Mouse (Mus musculus) bone marrow macrophage, adult 2 months (primary cell): ENCODE measurements around the gene 1700013G24Rik. TPM values are rescaled to one million over a fixed set of nuclear protein-coding genes. Genes with fewer than 3 reads are reported as not detected.

ENCODE experiments used
- H3K27ac ChIP-seq: 2 replicates; pipeline ENCODE4 v1.5.1; 2012; ENCODE audit warnings: low read depth, low read length; ENCODE audit not compliant: insufficient read depth
- H3K4me1 ChIP-seq: 2 replicates; pipeline ENCODE4 v1.6.1; 2012; ENCODE audit warnings: low read length; ENCODE audit not compliant: control insufficient read depth, insufficient read depth
- H3K4me3 ChIP-seq: 2 replicates; pipeline ENCODE4 v1.5.1; 2012; ENCODE audit warnings: mild to moderate bottlenecking, low read length, moderate library complexity; ENCODE audit not compliant: insufficient read depth
- CTCF ChIP-seq: IDR thresholded peaks from 2 replicates; pipeline ENCODE4 v1.5.1; 2012; ENCODE audit warnings: low read depth, mild to moderate bottlenecking, low read length, moderate library complexity
- POLR2A ChIP-seq: IDR thresholded peaks from 2 replicates; pipeline ENCODE4 v1.6.1; 2012; ENCODE audit warnings: mild to moderate bottlenecking, low read depth, low read length, borderline replicate concordance
- polyA plus RNA-seq: library from polyadenylated mRNA; stranded (reverse); fragments of >200 nt; gene quantifications from 2 replicates; pipeline ENCODE4 v1.2.4, GENCODE M21; 2012; ENCODE audit not compliant: missing spikeins, insufficient read depth, insufficient read length

1700013G24Rik gene
- polyA plus RNA-seq, 1 experiment: not detected

DNA sequence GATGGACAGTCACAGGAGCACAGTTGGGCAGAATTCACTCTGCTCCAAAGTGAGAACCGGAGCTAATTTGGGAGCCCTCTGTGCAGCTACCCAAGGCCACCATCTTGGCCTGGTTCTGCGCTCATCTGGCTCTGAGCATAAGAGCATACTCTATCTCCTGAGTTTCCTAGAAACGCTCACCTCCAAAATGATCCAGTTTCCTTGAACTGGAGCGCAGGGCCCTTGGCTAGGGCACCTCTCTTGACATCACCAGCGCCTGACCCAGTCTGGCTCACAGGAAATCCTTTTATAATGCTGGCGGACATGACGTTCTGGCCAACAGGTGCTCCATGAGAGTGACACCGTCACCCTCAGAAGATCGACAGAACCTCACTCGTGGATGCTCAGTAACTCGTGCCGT, 3.5 kb downstream of the 1700013G24Rik start:
- Histone ChIP-seq H3K27ac (no peak overlapping the region), H3K4me1 (0 out of 2 replicates have a peak, but pooled peaks cover 3% of the 10 kb centered on the region), H3K4me3 (no peak overlapping the region)
- TF ChIP-seq CTCF (no peak), POLR2A (no peak)

DNA sequence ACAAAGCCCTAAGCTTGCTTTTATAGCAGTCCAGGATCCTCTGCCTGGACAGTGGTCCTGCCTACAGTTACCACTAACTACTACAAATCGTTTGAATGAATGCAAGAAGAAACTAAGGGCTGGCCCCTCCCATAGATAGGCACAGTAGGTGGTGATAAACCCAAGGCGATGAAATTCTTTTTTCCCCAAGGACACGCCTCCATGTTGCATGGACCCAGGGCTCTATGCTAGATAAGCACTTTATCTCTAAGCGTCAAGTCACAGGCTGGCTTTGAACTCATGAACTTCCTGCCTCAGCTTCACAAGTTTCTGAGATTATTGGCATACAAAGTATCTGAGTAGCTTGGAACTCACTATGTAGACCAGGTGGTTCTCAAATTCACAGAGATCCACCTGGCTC, 4.2 kb downstream of the 1700013G24Rik start:
- H3K27ac ChIP-seq: no peak overlapping the region
- H3K4me3 ChIP-seq: no peak overlapping the region
- TF ChIP-seq CTCF (no peak), POLR2A (no peak)
- 0 out of 2 replicates have a peak, but pooled peaks cover 3% of the 10 kb centered on the region for H3K4me1 ChIP-seq

DNA sequence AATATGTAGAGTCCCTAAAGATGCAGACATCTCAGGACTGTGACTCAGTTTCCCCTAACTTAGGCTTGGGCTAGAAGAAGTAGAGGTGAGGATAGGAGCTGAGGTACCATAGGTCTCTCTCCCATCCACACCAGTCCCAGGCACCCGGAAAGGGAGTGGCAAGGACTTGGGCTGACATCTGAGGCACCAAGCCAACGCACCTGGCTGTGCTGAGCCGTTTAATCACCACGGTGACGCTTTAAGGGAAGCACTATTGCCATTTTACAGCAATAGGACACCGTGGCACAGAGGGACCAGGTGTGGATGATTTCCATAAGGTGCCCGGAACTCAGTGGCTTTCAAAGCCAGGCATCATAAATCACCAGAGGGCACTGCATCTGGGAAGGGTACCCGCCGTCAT, 5.2 kb downstream of the 1700013G24Rik start:
- no peak for TF ChIP-seq POLR2A
- TF ChIP-seq CTCF: no peak
- Histone ChIP-seq H3K4me3 (no peak overlapping the region), H3K27ac (no peak overlapping the region), H3K4me1 (0 out of 2 replicates have a peak, but pooled peaks cover 3% of the 10 kb centered on the region)

DNA sequence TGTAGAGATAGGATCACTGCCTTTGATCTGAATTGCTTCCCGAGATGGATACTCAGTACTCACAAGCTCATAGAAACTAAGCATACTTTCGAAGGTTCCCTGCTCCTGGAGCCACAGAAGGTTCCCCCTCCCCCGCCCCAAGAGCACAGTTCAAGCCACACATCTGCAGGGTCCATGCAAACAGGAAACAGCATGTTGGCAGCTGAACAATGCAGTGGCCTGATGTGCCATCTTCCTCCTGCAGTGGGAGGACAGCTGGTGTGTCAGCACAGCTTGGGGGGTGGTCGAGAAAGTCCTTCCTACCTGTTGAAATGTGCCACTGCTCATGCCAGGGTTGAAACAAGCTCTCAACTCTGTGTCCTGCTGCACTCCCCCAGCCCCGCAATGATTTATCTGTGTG, 5.8 kb downstream of the 1700013G24Rik start:
- Histone ChIP-seq H3K4me3 (no peak overlapping the region), H3K27ac (no peak overlapping the region), H3K4me1 (0 out of 2 replicates have a peak, but pooled peaks cover 3% of the 10 kb centered on the region)
- TF ChIP-seq CTCF (no peak), POLR2A (no peak)

DNA sequence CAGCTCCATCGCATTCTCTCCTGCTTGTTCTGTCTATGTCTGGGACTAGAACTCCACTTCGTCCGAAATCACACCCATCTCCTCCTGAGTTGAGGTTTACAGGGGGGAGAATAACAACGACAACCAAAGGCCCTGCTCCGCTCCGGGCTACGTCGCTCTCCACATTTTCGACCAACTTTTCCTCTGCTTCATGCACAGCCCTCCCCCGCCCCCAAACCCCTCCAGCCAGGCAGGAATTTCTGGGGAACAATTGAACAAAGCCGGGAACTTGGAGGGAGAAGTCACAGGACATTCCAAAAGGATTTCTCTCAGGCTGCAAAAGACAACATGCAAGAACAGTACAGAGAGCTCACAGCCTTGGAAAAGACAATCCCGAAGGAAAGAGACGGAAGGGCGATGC, 7.6 kb downstream of the 1700013G24Rik start:
- no peak for TF ChIP-seq CTCF
- no peak for TF ChIP-seq POLR2A
- no peak overlapping the region for H3K27ac ChIP-seq

DNA sequence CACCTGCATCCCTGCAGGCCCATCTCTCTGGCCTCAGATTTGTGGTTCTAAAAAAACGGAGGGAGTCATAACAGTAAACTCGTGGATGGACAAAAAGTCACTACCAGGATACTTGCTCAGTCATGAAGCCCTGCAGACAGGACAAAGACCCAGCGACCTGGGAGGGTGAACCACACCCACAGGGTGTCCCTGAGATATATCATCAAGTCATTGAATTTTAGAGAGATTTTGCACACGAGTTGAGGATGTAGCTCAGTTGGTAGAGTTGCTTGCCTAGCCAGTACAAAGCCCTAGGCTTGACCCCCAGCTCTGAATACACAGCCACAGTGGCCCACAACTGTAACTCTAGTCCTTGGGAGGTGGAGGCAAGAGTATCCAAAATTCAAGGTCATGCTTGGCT, 8.1 kb downstream of the 1700013G24Rik start:
- Histone ChIP-seq H3K4me1 (peaks cover 12% of the 10 kb centered on the region), H3K27ac (no peak overlapping the region), H3K4me3 (no peak overlapping the region)
- no peak for TF ChIP-seq CTCF
- TF ChIP-seq POLR2A: no peak

More for the DNA sequence above, 7.6 kb downstream of the 1700013G24Rik start:
- no peak overlapping the region for H3K4me3 ChIP-seq
- H3K4me1 ChIP-seq: peaks cover 12% of the 10 kb centered on the region

DNA sequence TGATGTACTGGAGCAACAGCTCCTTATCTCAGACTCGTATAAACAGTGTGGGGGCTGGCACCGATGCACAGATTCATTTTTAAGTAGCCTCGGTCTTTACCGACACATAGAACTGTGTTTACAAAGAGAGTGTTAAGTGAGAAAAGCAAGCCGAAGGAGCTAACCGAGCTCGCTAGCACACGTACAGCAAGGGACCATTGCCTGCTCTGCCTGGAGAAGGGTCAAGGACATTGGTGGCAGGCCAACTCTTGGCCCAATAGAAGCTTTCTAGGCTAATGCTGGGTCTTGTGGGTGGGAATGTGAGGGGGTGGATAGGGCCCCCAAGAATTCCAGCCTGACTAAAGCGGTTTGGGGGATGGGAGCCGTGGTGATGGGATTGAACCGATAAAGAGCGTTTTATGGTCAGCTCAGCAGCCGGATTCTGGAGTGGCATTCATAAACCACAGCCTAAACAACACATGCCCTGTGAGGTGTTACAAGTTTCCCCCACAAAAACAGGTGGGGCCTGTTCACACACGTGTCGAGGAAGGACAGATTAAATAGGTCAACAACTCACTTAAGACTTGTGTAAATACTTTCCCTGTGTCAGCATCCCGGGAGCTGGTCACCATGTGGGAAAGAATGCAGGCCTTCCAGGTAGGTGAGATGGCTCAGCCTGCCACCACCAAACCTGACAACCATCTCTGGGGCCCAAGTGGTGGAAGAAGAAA, 9.1 kb downstream of the 1700013G24Rik start:
- H3K4me3 ChIP-seq: no peak overlapping the region
- TF ChIP-seq POLR2A (no peak), CTCF (no peak)
- no peak overlapping the region for H3K27ac ChIP-seq
- peaks cover 12% of the 10 kb centered on the region for H3K4me1 ChIP-seq

DNA sequence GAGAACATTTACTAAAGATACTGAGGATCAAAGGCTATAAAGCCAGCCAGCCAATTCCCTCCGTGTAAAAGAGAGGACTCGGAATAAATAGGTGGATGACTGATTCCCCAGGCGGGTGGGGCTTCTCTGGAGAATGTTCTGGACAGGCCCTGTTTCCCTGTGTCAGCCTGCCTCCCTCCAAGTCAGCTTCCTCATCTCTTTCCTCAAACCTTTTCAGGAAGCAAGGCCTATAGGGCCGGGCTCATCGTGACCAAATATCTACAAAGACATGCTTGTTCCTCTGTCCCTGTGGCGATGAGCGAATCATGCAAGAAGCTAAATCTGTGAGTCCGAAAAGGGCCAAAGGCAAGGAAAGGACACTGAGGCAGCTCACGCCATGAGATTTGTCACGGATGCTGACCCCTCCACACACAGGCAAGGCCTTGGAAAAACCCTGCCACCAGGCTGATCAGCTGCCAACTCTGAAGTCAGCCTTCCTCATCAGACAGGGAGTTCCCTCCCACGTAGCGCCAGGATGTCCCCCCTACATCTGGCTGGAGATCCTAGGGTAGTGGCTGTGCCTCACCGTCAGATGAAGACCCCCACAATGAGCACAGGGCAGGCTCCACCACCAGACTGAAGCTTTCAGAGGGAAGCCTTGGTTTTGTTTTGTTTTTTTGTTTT, 12.2 kb downstream of the 1700013G24Rik start:
- Histone ChIP-seq H3K4me1 (peaks cover 15% of the 10 kb centered on the region), H3K27ac (no peak overlapping the region), H3K4me3 (no peak overlapping the region)
- TF ChIP-seq CTCF (no peak), POLR2A (no peak)

DNA sequence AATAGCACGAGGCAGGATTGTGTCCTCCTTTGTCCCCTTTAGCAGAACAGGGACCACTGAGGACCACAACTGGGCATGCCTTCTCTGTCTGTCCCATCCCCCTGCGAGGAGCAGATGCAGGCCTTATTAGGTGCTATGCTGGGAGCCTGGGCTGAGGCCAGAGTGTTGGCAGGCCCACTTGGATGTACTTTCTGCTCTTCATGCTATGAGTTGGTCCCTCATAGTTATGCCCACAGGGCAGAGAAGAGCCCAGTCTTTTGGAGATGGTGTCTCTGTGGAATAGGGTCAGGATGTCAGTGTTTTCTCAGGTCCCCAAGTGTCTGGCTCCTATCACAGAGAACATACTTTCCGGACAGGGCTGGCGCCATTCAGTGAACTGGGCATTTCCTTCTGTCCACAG, 13.9 kb downstream of the 1700013G24Rik start:
- peaks cover 15% of the 10 kb centered on the region for H3K4me1 ChIP-seq
- H3K4me3 ChIP-seq: no peak overlapping the region
- H3K27ac ChIP-seq: no peak overlapping the region
- TF ChIP-seq CTCF (no peak), POLR2A (no peak)

DNA sequence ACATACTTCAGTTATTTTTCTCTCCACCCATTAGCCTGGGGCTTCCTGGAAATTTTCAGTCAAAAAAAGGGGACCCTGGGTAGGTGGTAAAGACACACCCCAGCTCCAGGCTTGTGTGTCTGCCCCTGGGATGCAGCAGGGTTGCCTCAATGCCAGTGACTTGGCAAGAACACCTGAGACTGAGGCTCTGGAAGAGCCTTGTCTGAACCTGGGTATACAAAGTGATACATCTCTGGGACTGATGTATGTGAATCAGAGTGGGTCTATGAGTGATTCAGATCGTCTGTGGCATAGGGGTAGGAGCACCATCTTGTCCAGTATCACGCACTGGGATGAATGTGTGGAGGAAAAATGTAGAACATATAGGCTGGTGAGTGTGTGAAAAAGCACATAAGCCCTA, 14.4 kb downstream of the 1700013G24Rik start:
- TF ChIP-seq POLR2A: no peak
- TF ChIP-seq CTCF: no peak
- Histone ChIP-seq H3K4me3 (no peak overlapping the region), H3K27ac (no peak overlapping the region), H3K4me1 (peaks cover 15% of the 10 kb centered on the region)
